Mouse (Mus musculus): ENCODE measurements around the gene Tfeb. TPM values are rescaled to one million over a fixed set of nuclear protein-coding genes. Genes with fewer than 3 reads are reported as not detected.

Tfeb gene
- polyA plus RNA-seq, 2 experiments: 10.6 to 12.2 TPM

- no peak overlapping the region for H3K9ac ChIP-seq (ENCODE audit: low read depth, low read length, severe bottlenecking)
- no peak for DNase-seq (ENCODE audit: low spot score)
- no peaks in the 10 kb centered on the region for H3K36me3 ChIP-seq (ENCODE audit: control insufficient read depth, insufficient read depth, low read length)
- H3K27ac ChIP-seq (replicated peaks; ENCODE audit: low read depth, low read length): no peak overlapping the region
- no peak overlapping the region for H3K4me2 ChIP-seq (replicated peaks; ENCODE audit: low read depth, low read length, severe bottlenecking)
- no peak for TF ChIP-seq POLR2A (IDR thresholded peaks at IDR 0.05; ENCODE audit: borderline replicate concordance, extremely low read depth, insufficient read depth, insufficient read length)
- H3K4me1 ChIP-seq (ENCODE audit: control insufficient read depth, insufficient read depth, low read length): no peaks in the 10 kb centered on the region
- 61% methylated on average over 6 of the region's 6 CpGs for WGBS
- no peaks in the 10 kb centered on the region for H3K9me3 ChIP-seq (ENCODE audit: control insufficient read depth, low read length)
- H3K4me3 ChIP-seq (replicated peaks; ENCODE audit: low read length): no peak overlapping the region
- no peak for ATAC-seq (ENCODE audit: low FRiP score, low read depth)
- no peaks in the 10 kb centered on the region for H3K27me3 ChIP-seq (ENCODE audit: control insufficient read depth, insufficient read depth, low read length)
Observed at GRCm38 (mm10) chr17:47711883-47712282, 24.9 kb upstream of the Tfeb start.

- H3K4me2 ChIP-seq (replicated peaks; ENCODE audit: low read depth, low read length, severe bottlenecking): no peak overlapping the region
- H3K9ac ChIP-seq (ENCODE audit: low read depth, low read length, severe bottlenecking): no peak overlapping the region
- no peaks in the 10 kb centered on the region for H3K9me3 ChIP-seq (ENCODE audit: control insufficient read depth, low read length)
- 67% methylated on average over 21 of the region's 22 CpGs for WGBS
- no peak overlapping the region for H3K4me3 ChIP-seq (replicated peaks; ENCODE audit: low read length)
- H3K36me3 ChIP-seq (ENCODE audit: control insufficient read depth, insufficient read depth, low read length): no peaks in the 10 kb centered on the region
- TF ChIP-seq POLR2A (IDR thresholded peaks at IDR 0.05; ENCODE audit: borderline replicate concordance, extremely low read depth, insufficient read depth, insufficient read length): no peak
- no peaks in the 10 kb centered on the region for H3K27me3 ChIP-seq (ENCODE audit: control insufficient read depth, insufficient read depth, low read length)
- H3K4me1 ChIP-seq (ENCODE audit: control insufficient read depth, insufficient read depth, low read length): no peaks in the 10 kb centered on the region
- DNase-seq (ENCODE audit: low spot score): no peak
- no peak overlapping the region for H3K27ac ChIP-seq (replicated peaks; ENCODE audit: low read depth, low read length)
- no peak for ATAC-seq (ENCODE audit: low FRiP score, low read depth)
Observed at GRCm38 (mm10) chr17:47712889-47713571, 23.8 kb upstream of the Tfeb start.

GRCm38 (mm10) chr17:47715037-47715436 lies 21.8 kb upstream of the Tfeb start:
- Histone ChIP-seq H3K4me2 (replicated peaks; ENCODE audit: low read depth, low read length, severe bottlenecking) (no peak overlapping the region), H3K4me3 (replicated peaks; ENCODE audit: low read length) (no peak overlapping the region), H3K27ac (replicated peaks; ENCODE audit: low read depth, low read length) (no peak overlapping the region), H3K4me1 (ENCODE audit: control insufficient read depth, insufficient read depth, low read length) (no peaks in the 10 kb centered on the region), H3K9me3 (ENCODE audit: control insufficient read depth, low read length) (no peaks in the 10 kb centered on the region), H3K27me3 (ENCODE audit: control insufficient read depth, insufficient read depth, low read length) (no peaks in the 10 kb centered on the region), H3K36me3 (ENCODE audit: control insufficient read depth, insufficient read depth, low read length) (no peaks in the 10 kb centered on the region), H3K9ac (ENCODE audit: low read depth, low read length, severe bottlenecking) (no peak overlapping the region)
- ATAC-seq (ENCODE audit: low FRiP score, low read depth) (no peak), DNase-seq (ENCODE audit: low spot score) (no peak)
- WGBS: 56% methylated on average over 3 of the region's 3 CpGs
- no peak for TF ChIP-seq POLR2A (IDR thresholded peaks at IDR 0.05; ENCODE audit: borderline replicate concordance, extremely low read depth, insufficient read depth, insufficient read length)

- Histone ChIP-seq H3K4me2 (replicated peaks; ENCODE audit: low read depth, low read length, severe bottlenecking) (no peak overlapping the region), H3K36me3 (ENCODE audit: control insufficient read depth, insufficient read depth, low read length) (no peaks in the 10 kb centered on the region), H3K9me3 (ENCODE audit: control insufficient read depth, low read length) (no peaks in the 10 kb centered on the region), H3K4me3 (replicated peaks; ENCODE audit: low read length) (no peak overlapping the region), H3K4me1 (ENCODE audit: control insufficient read depth, insufficient read depth, low read length) (no peaks in the 10 kb centered on the region), H3K9ac (ENCODE audit: low read depth, low read length, severe bottlenecking) (no peak overlapping the region), H3K27me3 (ENCODE audit: control insufficient read depth, insufficient read depth, low read length) (no peaks in the 10 kb centered on the region), H3K27ac (replicated peaks; ENCODE audit: low read depth, low read length) (no peak overlapping the region)
- WGBS: 87% methylated on average over 4 of the region's 4 CpGs
- TF ChIP-seq POLR2A (IDR thresholded peaks at IDR 0.05; ENCODE audit: borderline replicate concordance, extremely low read depth, insufficient read depth, insufficient read length): no peak
- DNase-seq (ENCODE audit: low spot score) (no peak), ATAC-seq (ENCODE audit: low FRiP score, low read depth) (no peak)
Observed at GRCm38 (mm10) chr17:47721183-47721582, 15.6 kb upstream of the Tfeb start.

GRCm38 (mm10) chr17:47726566-47726965 lies 10.3 kb upstream of the Tfeb start, which contains the start of gene Pgc:
Pgc (plus strand) TSS chr17:47726842.
- Histone ChIP-seq H3K36me3 (ENCODE audit: control insufficient read depth, insufficient read depth, low read length) (no peaks in the 10 kb centered on the region), H3K4me3 (replicated peaks; ENCODE audit: low read length) (no peak within 1 kb of the TSS), H3K4me2 (replicated peaks; ENCODE audit: low read depth, low read length, severe bottlenecking) (no peak within 1 kb of the TSS), H3K27ac (replicated peaks; ENCODE audit: low read depth, low read length) (no peak within 1 kb of the TSS), H3K4me1 (ENCODE audit: control insufficient read depth, insufficient read depth, low read length) (no peaks in the 10 kb centered on the region), H3K27me3 (ENCODE audit: control insufficient read depth, insufficient read depth, low read length) (no peaks in the 10 kb centered on the region), H3K9me3 (ENCODE audit: control insufficient read depth, low read length) (no peaks in the 10 kb centered on the region), H3K9ac (ENCODE audit: low read depth, low read length, severe bottlenecking) (no peak within 1 kb of the TSS)
- DNase-seq (ENCODE audit: low spot score) (no peak), ATAC-seq (ENCODE audit: low FRiP score, low read depth) (no peak)
- TF ChIP-seq POLR2A (IDR thresholded peaks at IDR 0.05; ENCODE audit: borderline replicate concordance, extremely low read depth, insufficient read depth, insufficient read length): no peak
- WGBS: 78% methylated on average over 11 of the region's 11 CpGs
